Mouse (Mus musculus): ENCODE results near the gene Olfr573-ps1.

Olfr573-ps1 gene

DNA sequence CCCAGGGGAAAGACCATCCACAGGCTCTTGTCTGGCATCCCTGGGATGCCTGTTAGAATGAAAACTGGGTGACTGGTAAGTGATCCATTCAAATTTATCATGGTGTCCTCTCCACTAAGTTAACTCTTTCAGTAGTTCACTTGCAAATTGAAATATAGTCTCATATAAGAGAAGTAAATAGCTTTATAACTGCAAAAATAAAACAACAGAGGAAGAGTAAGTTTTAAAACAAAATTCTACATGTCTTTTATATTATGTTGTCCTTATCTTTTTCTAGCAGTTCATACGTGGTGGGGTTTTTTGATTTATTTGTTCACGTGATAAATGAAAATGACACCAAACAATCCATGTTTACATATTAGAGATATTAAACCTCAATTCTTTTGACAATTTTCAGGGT is at the start of gene Olfr573-ps1:
Gene Olfr573-ps1, minus strand, starts transcription at position 101 of the 400 bp plus-strand sequence.
- no peak for DNase-seq

DNA sequence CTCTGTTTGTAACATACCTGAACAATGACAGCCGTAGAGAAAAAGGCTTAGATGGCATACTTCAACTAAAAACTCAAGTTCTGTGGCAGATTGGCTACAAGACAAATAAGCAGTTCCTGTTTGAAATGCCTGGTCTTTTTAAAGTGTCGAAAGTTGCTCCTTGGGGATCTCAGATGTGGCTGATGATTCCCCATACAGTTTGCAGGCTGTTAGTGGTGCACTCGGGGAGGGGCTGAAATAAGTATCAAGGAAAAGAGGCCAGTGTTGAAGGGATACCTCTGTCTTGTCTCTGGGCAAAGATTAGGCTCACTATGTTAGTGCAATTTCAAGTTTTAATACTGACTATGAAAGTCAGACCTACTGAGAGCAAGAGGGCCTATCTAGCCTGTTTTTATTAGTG is 46.8 kb upstream of the Olfr573-ps1 start, which contains the start of gene Olfr578:
Gene Olfr578, minus strand, starts transcription at position 101 of the 400 bp plus-strand sequence.
- no peak for DNase-seq

DNA sequence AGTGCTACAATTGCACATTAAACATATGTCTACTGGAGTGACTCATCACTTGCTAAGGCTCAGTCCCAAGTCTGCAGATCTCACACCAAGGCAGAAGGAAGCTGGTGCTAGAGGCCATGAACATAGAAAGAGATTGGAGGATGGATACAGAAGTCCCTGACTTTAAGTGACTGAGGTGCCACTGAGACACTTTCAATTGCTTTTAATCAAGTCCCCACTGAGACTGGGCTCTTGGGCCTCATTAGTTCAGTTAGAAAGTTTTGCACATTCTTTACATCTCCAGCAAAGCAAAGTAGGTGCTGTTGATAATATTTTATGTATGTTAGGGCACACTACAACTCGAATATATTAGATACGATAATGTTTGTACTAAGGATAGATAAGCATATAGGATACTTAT is 33.5 kb upstream of the Olfr573-ps1 start, which contains the start of gene Olfr577:
Gene Olfr577, minus strand, starts transcription at position 101 of the 400 bp plus-strand sequence.
- no peak for DNase-seq

DNA sequence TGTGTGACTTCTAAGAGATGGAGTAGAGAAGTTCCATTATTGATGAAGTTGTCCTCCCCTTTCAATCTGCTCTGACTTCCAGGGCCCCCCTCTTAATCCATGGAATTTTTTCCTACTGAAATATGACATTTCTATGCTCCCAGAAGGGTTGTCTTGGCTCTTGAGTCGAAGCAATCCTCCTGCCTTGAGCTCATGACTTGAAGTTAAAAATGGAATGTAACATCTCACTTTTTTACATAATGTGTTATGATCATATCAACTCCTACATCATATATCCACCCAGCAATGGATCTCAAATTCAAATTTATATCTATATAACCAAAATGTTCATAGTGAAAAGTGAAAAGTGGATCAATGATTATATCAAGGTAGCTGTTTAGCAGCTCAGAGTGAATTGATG is 32.0 kb upstream of the Olfr573-ps1 start:
- DNase-seq: no peak

DNA sequence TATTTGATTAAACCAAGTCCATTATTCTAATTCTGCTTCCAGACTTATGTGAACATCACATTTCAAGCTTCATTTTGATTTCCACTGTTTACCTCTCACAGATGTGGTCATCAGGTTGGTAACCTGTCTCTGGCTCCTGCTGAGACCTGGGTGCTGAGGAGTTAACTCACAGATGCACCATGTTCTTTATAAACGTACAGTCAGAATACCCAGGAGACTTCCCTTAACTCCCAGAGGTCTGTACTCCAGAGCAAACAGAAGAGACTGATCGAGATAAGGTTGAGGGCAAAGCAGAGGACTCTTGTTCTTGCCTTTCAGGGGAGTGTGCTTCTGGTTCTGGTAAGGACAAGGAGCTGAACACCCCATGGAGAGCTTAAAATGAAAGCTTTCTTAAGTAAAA is 20.0 kb upstream of the Olfr573-ps1 start, which contains the start of gene Olfr576:
Gene Olfr576, plus strand, starts transcription at position 301 of the 400 bp plus-strand sequence.
- DNase-seq: no peak

DNA sequence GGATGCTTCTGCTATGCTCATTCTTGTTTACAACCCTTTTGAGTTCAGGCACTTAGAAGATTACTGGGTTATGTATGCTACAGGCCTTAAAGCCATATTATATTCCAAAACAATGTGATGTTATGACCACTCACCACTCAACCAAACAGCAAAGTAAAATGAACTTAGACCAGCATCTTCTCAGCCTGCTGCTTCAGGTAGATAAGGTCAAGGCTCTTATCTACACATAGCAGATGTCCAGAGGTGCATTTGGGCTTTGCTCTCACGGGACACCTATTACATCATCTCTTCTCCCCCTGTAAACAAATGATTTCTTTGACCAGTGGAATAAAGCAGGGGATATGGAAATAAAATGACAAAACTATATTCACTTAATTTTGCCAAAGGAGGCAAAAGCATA is 16.2 kb upstream of the Olfr573-ps1 start, which contains the start of gene Olfr575:
Gene Olfr575, minus strand, starts transcription at position 183 of the 400 bp plus-strand sequence.
- DNase-seq: no peak

DNA sequence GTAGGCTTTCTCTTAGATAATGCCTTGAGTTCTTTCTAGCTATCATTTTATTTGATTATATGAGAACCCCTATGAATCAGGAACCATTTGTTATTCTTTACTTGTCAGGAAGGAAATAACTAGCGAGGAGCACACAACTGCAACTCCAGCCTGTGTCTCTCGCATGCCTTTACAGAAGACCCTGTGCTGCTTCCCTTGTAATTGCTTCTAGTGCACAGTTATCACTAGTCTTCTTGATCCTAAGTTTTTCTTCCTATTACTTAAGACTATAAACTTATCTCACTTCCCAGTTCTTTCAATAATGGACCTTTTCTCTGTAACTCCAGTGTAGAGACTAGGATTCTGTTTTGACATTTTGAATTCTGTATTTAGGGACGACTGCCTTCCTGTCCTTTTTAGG is 15.8 kb upstream of the Olfr573-ps1 start:
- no peak for DNase-seq

DNA sequence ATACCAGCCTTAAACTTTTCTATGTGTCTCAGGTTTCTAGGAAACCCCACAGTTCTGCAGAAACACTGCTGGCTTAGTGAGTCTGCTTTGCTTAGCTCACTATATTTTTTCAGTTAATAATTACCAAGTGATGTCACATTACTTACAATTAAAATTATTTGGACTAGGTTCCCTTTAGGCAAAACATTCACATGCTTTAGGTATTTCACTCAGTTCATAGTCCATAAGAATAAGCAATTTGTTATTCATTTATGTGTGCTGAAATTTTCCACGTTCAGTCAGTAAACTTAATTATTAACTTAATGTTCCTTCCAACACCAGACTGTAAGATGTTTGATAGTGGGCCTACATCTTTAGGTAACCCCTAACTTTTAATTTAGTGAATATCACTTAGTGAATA is 8.4 kb upstream of the Olfr573-ps1 start:
- DNase-seq: no peak

DNA sequence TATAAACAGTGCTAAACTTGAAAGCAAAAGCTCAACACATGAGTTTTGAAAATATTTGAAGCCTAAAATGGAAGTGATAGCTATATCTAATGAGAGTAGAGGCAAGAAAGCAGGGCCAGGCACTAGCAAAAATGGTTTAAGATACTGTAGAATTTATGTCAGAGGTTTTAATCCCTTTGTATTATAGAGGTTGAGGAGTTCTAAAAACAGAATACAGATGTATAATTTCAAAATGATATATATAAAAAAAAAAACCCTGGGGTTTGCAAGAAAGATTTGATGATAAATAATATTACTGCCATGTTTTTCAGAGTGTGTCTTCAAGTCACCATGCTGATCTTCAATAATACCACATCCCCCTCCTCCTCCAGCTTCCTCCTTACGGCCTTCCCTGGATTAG is 5.8 kb upstream of the Olfr573-ps1 start, which contains the start of gene Olfr574:
Gene Olfr574, plus strand, starts transcription at position 301 of the 400 bp plus-strand sequence.
- no peak for DNase-seq

DNA sequence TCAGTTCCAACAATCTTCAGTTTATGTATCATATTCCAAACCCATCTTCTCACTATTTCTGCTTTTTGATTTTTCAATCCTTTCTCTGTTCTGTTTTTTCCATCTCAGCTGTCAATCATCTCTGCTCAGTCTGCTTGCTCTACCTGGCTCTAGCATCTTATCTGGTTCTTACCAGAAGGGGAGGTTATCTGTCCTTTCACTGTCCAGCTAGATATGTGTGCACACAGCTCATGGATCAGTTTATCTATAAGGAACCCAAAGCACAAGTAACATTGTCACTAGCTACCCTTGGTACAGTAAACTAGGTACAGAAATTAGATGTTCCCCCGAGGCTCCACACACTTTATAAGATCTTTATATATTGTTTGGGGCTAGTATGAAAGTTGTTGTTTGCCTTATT is 1.0 kb upstream of the Olfr573-ps1 start:
- no peak for DNase-seq

DNA sequence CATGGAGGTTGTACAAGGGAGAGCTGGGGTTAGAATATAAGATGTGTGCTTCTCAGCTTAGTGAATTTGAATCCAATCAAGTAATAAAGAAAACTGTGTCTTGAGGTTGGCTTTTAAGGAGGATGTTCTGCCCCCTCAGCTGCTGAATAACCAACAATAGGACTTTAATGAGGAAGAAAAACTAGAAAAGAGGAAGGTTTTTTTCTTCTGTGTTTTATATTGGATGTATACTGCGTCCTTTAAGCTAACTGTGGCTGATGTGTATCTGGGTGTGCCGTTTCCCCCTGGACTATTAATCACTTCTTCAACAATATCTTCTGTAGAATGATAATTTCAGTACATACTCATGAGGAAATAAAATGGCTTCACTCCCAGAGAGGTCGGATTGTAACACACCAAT is 15.3 kb downstream of the Olfr573-ps1 start:
- no peak for DNase-seq

DNA sequence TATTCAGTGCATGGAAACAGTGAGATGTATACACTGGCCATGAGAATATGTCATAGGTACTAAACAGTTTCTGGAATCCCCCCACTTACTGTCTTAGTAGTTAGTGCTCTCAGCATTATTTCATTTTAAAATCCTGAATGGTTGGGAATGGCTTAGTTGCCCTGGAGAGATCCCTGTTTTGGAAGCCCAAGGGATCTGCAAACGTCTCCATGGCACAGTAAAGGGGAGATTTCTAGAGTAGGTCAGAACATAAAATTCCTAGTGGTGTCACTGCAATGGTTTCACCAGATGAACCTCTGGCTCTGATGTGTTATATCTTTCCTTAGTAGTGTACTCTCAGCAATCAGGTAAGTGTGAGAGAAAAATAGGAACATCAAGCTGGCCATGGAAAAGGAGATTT is 18.3 kb downstream of the Olfr573-ps1 start, which contains the start of gene Olfr572:
Gene Olfr572, plus strand, starts transcription at position 301 of the 400 bp plus-strand sequence.
- DNase-seq: no peak

DNA sequence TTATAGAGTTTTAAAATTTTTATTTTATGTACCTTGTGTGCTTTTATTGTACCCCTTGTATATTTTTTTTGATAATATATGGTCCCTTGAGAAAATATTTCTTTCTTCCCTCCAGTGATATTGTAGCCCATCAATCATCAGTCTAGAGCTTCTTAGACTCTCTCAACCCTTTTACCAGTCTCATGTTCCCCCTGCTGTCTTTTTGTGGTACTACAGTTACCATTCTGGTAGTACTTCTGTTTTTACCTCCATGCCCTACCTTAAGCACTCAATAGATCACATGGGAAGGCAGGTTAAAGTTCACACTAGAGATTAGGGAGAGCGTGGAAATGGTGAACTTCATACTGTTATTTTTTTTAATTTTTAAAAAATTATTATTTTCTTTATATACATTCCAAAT is 22.7 kb downstream of the Olfr573-ps1 start:
- peak in 1 of 2 experiments; percentile 8 for DNase-seq

DNA sequence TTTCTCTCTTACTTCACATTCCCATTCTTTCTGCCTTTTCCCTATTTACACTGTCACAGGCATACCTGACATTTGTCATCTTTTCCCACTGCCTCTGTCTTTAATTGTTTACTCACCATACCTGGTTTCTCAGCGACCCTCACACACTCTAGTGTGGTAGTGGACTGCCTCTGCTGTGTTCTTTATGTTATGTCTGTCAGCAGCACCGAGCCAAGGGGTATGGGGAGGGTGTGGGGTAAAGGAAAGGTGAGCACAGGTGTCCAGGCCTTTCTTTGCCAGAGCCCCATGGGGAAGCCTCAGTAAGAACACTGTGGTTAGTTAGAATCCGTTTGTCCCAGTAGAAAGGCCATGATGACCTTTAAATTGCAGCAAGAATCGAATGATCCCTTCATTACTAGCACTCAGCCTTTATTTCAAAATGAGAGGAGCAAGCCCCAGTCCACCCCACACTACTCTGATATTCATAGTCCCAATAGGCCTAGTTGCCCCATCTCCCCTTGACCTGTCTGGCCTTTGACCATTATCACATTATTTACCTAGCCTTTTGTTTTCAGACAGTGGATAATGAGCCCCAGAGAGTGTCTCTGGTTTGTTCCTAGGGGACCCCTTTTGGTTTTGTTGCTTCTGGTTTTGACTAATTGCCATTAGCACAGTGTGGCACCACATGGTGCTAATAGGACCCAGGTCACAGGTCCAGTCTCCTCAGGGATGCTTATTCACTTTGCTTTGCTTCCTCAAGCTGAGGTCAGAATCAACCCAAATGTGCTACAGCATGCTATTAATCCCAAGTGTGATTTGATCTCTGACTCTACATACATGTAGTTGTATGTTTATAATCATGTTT is 25.1 kb downstream of the Olfr573-ps1 start, which contains the start of gene Olfr571:
Gene Olfr571, minus strand, starts transcription at position 505 of the 844 bp plus-strand sequence.
- DNase-seq: no peak

DNA sequence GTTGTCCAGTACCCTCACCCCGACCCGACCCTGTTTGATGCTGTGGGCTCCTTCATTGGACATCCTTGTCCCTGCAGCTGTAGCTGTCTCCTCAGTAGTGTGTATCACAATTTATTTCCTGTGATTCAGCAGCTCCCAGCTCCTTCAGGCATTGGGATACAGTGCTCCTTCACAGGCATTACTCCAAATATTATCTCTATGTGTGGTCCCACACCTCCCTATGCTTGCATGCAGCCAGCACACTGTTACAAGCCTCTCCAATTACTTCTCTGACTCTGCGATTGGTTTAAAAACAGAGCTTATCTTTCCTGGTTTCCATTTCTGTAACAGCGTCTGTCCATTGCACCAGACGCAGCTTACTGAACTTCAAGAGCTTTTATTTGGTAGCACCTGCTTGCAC is 26.0 kb downstream of the Olfr573-ps1 start:
- no peak for DNase-seq

DNA sequence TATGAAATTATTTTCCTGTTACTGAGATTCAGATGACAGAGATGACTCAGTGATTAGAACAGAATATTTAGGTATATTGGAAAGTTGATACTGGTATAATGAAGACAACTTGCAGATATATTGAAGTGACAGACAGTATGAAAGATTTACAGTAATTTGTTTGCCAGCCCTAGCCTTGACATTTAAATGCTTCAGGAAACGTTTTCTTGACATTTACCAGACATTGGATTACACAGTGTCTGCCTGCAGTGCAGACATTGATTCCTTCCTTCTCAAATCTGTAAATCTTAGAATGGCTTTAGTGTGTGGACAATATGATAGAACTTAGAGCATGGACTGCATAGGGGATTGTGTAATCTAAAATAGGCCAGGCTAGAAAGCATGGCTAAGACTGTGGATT is 27.1 kb downstream of the Olfr573-ps1 start:
- no peak for DNase-seq

All from cerebellum, postnatal 36 days (tissue).